ENCODE assay signal across 13 mouse cellular contexts in the genomic region with DNA sequence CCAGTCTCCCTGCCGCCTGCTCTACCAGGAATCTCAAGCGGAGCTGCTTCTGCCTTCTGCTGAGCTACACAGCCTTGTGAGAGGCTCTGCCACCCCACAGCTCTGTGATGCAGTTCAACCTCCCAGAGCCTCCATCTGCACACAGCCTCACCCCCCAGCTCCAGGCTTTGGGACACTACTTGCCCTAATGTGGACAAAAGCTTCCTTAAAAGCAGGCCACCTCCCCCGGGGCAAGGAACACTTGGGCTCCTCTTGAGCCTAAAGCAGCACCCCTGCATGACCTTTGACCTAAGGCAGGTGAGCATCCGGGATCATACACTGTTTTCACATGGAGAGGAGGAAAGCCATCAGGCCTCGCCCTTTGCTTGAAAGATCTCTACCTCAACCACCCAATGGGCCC.
"Had no signal": no experiment of that assay in that cellular context is flagged by ENCODE, and none has a peak within 500 bp of the region (broad histone marks: within the 10 kb centered on the region; RNA-seq: fewer than 3 reads in every experiment).

No protein-coding gene starts in this region.

- H3K9me3 ChIP-seq: limb, embryonic 13.5 days; neural tube, embryonic 12.5 days had no signal

- H3K27me3 ChIP-seq: limb, embryonic 13.5 days; megakaryocyte, embryonic 14.5 days; neural tube, embryonic 12.5 days had no signal

- DNase-seq: kidney, adult 9 months; kidney, postnatal 36 days; left cerebral cortex, postnatal 4 days; lung, adult 18-20 months; thymus, postnatal 4 days had no signal

- H3K36me3 ChIP-seq: limb, embryonic 13.5 days; neural tube, embryonic 12.5 days had no signal

- H3K27ac ChIP-seq: kidney, postnatal 0 days; layer of hippocampus, adult 2 months; limb, embryonic 13.5 days; liver, embryonic 14.5 days; macrophage; neural tube, embryonic 12.5 days; stomach, postnatal 0 days had no signal

- H3K9ac ChIP-seq: limb, embryonic 13.5 days; liver, embryonic 14.5 days; neural tube, embryonic 12.5 days had no signal

- H3K4me3 ChIP-seq: layer of hippocampus, adult 2 months; limb, embryonic 13.5 days; megakaryocyte, embryonic 14.5 days; neural tube, embryonic 12.5 days had no signal

- H3K4me2 ChIP-seq: limb, embryonic 13.5 days; neural tube, embryonic 12.5 days had no signal

- H3K4me1 ChIP-seq: megakaryocyte, embryonic 14.5 days had no signal
